Mouse (Mus musculus) embryonic fibroblast, embryonic 13.5 days (primary cell): ENCODE measurements at regions not wholly inside any gene's neighbourhood (a gene's known extent, or its start where the extent isn't known, plus 50 kb on each side); places are given as distances from the start of the nearest gene placed in this dataset.

Experiments used
- CTCF ChIP-seq: IDR thresholded peaks from 2 replicates; pipeline ENCODE4 v1.5.1; 2011; ENCODE audit warnings: mild to moderate bottlenecking, control low read depth, low read length, moderate library complexity, borderline replicate concordance; ENCODE audit not compliant: insufficient read depth
- POLR2A ChIP-seq: IDR thresholded peaks from 2 replicates; pipeline ENCODE4 v1.6.1; 2011; ENCODE audit warnings: low read depth, mild to moderate bottlenecking, control low read depth, low read length, moderate library complexity

DNA sequence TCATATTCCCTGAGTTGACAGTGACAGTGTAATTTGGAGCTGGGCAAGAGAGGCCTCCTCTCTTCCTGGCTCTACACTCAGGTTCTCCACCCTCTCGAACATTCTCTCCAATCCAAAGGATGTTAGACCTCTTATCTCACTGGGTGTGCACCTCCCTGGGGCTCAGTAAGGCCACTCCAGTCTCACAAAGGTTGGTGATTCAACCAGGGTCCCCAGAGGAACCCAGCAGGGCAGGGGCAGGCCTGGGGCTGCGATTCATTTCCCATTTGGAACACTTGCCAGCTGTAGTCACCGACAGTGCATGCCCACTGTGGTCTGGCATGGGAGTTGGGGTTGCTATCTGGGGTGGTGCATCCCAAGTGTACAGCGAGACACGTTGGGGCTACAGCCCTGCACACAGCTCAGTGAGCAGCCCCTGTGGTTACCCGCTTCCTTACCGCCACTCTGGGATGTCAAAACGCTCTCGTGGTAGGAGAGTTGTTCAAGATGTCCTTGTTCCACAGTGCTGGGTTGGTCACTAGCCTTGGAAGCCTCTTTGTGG lies 94.7 kb upstream of the 1600014C23Rik start:
- TF ChIP-seq CTCF, result no peak
- TF ChIP-seq POLR2A, result no peak
